Mouse (Mus musculus): ENCODE measurements around the gene Myo1h.

Myo1h gene

DNA sequence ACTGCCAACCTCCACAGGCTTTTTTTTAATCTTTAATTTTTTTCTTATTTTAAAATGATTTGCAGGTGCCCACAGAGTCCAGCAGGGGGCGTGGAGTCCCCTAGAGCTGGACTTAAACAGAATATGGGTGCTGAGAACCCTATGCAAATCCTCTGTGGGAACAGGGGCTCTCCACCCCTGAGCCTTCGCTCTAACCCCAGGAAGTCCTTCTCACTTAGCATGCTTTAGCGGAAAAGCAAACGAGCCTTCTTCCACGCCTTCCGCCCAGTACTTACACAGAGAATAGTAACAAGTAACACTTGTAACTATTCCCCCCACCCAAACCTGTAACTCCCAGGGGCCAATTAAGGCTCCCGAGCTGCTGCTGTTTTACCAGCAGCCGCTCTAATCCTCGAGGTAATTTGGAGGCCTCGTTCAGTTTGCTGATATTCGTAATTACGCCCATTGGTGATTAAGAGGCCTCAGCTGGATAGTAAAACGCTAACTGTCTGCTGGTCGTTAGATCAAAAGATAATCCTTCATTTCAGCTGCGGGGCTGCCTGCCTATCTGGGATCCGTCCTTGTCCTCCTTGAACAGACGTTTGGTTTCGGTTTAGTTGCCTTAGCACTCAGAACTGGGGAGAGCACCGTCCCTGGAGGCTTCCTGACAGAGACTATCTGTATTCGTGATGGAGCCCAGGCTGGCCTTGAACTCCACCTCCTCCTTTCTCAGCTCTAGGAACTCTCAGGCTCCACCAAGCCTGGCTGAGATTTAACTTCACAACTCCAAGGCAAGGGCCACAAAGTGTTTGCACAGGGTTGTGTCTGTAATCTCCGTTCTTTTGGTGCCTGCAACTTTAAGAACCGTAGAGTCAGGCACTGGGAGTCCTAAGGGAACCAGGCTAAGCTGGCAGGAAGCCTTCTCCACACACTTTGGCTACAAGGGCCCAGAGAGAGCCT is 8.0 kb downstream of the Myo1h start:
- no peak for DNase-seq (ENCODE audit: low spot score in 2 of 2)

DNA sequence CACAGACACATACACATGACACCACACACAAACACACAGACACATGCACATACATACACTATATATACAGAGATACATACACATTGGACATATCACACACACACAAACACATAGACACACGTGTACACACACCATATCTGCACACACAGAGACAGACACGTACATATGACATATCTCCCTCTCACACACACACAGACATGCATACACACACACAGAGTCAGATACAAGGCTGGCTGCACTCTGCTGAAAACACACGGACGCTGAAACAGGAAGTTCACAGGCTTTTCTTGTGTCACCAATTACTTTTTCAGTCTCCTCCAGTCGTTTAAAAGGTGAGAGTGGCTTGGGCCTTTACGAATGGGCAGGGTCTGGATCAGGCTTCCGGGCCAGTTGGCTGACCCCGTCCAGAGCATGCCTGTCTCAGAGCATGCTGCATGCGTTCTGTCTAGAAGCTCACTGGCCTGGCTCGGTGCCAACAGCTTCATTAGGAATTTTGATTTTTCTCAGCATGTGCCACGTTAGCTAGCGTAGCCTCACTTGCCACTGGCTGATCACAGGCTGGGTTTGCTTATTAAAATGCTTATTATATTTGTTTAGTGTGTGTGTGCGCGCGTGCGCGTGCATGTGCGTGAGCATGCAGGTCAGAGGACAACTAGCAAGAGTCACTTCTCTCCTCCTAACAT is 9.4 kb downstream of the Myo1h start:
- no peak for DNase-seq (ENCODE audit: low spot score in 2 of 2)

DNA sequence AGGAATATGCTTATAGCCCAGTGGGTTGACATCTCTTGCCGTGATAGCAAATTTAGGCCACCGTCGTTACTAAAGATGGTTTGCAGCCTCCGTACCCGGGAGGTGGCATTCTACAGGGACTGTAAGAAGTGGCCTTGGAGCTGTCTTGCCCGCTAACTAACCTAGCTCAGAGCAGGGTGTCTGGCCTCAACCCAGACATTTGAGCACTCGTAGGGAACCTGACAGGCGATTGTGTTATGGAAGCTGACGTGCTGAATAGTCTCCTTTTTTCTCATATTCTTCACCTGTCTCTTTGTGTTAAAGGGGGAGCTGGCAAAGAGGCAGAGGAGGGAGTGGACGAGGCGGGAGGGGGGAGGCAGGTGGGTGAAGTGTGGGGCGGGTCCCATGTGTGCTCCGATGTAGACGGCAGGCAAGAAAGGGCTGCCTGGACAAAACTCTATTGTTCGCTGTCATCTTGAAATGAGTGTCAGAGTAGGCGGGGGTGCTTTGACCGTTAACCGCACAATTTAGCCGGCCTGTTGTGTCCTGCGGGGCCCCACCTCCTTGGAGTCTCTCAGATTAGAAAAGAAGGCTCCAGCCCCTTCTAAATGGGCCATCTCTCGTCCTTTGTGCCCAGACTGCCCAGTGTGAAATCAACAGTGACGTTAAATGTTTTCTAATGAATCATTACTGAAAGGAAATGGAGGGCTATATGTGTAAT is 10.3 kb downstream of the Myo1h start:
- DNase-seq (ENCODE audit: low spot score in 2 of 2), result no peak

DNA sequence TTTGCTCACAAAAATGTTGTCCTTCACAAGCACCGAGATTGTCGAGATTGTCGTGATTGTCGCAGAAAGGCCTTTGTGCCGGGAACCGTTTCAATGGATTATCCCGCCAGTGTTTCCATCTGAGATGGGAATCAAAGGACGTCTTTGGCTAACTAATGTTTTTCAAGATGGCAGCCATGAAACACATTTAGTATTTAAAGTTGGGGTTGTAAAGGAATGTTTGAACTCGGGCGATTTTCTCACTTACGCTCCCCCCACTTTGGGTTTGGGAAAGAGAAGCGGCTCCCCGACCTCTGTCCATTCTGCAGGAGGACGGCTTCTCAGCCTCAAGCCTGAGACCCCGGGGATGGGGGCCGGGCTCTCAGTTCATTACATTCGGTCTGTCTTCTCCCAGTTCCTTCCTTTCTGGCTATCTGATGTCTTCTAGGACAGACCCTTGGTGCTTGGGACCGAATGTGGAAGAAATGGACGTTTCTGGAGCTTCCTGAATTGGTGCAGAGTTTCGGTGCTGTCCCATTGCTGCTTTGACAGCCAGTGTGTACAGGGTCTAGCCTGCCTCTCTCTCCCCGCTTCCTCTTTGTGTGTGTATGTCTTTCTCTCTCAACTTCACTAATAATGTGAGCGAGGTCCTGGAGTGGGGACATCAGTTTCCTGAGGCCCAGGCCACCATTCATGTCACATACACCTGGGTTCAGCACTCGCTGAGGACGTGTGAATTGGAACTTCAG is 11.1 kb downstream of the Myo1h start:
- DNase-seq (ENCODE audit: low spot score in 2 of 2), result no peak

DNA sequence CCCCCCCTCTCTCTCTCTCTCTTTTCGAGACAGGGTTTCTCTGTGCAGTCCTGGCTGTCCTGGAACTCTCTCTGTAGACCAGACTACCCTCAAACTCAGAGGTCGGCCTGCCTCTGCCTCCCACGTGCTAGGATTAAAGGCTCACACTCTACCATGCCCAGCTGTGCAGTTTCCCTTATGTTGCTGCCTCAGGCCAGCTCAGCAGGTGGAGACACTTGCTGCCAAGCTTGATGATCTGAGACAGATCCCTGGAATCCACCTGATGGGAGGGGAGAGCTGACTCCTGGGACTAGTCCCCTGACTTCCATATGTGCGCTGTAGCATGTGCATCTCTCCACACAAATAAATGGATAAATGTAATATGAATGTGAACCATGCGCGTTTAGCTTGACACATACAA is 14.2 kb downstream of the Myo1h start:
- no peak for DNase-seq (ENCODE audit: low spot score in 2 of 2)

DNA sequence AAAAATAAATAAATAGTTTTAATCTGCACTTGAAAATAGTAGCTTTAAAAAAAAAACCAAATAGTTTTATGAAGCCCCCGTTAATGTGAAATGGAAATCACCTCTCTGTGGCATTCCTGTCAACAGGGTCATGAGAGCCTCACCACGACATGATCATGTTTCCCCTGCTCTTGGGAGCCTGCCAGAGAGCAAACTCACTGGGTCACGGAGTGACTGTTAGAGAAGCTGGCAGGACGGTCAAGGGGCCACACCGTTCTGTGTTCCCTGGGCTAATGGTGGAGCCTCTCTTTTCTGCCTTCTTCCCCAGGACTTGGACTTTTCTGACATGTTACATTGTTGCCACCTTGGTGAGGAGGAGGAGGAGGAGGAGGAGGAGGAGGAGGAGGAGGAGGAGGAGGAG is 17.5 kb downstream of the Myo1h start:
- DNase-seq (ENCODE audit: low spot score in 2 of 2), result no peak

DNA sequence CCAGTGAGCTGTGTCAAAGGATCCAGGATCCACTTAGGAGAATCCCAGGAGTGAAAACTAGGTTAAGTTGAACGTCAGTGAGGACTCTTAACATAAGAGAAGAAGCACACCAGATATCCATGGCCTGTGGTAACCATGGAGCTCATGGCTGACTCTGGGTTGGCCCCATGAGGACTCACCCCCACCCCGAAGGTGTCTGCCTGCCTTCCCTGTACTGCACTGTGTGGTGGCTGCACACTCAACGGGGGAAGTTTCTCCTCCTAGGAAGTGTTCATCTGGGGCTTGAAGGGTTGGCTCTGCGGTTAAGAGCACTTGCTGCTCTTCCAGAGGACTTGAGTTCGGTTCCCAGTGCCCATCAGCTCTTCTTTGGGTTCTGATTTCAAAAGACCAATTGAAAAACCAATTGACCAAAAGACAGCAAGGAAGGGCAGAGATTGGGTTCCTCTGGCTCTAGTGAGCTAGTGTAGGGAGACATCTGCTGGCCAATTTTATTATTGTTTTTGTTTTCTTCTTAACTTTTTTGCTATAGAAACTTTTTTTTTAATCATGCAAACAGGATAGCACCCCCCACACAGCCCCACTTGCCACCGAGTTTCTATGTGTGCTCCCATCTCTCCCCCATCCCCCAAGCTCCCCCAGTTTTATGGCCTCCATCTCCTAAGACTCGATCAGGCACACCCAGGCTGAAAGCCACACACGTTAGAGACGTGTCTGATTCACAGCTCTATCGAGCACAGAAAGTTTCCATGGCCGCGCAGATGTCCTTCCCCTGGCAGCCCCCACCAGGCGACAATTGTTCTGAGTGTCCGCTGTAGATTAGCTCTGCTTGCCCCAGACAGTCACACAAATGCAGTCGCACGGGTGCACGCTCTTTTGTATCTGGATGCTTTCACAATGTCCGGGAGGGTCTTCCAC is 20.1 kb downstream of the Myo1h start:
- DNase-seq (ENCODE audit: low spot score in 2 of 2), result peak in 1 of 2 experiments; percentile 11

DNA sequence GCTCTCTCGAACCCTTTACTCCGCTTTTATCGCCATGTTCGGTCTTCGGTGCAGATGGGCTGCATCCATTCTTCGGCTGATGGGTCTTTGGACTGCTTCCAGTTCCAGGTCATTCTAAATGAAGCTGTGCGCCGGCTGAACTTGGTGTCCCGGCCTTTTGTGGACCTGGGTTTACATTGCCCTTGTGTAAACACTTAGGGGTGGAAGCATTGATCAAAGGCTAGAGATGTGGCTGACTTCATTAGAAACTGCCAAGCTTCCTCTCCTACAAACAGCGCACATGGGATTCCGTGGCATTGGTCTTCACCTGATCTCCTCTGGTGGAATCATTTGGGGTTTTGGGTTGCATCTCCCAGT is 20.7 kb downstream of the Myo1h start:
- DNase-seq (ENCODE audit: low spot score in 2 of 2), result no peak

DNA sequence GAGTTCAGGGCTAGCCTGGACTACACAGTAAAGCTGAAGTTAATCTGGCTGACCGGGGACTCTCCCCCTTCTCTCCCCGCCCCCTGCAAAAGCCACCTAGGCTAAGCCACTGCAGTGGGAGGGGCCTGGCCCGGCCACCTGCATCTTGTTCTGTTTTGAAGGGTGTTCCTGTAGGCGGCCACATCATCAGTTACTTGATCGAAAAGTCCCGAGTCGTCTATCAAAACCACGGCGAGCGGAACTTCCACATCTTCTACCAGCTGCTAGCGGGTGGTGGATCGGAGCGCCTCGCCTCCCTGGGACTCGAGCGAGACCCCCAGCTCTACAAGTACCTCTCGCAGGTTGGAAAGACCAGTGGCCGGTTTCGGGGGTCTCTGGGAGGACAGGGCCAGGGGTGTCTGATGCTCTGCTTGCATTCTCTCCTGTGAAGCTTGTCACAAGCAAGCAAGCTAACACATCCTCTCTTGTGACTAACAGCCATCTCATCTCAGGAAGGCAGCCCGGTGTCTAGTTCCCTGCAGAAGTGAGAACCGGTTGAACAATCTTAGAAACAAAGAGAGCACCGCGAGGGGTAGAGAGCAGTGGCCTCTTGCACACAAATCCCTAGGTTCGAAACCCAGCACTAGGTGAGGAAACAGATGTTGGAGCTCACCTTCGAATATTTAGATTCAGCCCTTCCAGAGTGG is 34.3 kb downstream of the Myo1h start:
- DNase-seq (ENCODE audit: low spot score in 2 of 2), result peak; percentile 75 to 83

DNA sequence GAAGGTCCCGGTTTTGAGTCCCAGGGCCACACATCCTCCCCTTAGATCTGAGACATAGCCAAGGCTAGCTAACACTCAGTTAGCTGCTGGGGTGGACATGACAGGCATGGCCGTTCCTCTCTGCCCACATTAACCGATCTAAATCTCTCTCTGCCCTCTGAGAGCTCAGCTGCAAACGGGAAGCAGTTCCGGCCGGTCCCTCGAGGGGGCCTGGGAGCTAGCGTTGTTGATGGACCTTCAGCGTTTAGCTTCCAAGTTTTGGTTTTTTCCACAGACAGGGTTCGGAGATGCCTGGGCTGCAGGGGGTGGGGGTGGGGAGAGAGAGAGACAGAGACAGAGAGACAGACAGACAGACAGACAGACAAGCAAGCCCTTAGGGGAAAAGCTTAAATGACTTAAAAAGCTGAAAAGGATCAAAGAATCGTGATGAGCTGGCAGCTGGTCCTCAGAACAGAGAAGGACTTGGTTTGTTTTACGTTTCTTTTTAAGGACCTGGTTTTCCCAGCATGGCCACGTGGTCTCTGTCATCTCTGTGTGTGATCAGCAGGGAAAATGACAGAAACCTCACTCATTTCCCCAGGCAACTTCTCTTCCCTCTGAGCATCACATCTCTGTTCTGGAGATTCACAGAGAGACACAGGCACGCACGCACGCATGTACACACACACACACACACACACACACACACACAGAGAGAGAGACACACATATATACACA is 35.0 kb downstream of the Myo1h start:
- peak; percentile 59 to 65 for DNase-seq (ENCODE audit: low spot score in 2 of 2)

DNA sequence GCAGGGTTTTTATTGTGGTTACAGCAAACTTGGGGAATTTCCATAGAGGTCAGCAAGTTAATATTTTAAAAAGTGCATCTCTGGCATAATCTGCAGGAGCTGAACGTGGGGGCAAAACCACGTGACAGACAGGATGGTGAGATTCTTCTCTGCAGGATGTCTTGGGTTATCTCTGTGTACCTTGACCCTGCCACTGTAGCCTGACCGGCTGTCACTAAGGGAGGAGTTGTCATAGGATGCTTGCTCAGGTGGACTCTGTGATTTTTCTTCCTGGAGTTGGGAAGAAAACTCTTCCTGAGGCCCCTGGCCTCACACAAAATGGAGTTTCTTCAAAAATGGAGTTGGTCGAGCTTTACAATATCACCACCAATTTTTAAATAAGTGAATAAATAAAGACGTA is 54.0 kb downstream of the Myo1h start:
- no peak for DNase-seq (ENCODE audit: low spot score in 2 of 2)

DNA sequence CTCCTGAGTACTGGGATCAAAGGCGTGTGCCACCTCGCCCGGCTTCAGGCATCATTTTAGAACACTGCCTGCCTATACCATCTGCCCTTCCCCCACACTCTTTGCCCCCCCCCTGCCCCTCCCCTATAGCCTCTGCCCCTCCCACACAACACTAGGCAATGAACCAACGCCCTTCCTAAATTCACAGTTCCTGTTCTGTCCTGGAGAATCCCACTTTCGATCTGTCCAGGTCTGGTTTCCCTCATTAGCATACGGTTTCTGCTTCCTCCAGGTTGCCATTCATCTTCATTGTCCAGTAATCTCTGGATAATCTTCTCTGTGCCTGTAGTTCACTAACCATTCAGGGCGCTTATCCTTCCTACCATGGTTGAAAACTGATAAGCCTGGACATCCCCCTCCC is 54.6 kb downstream of the Myo1h start:
- no peak for DNase-seq (ENCODE audit: low spot score in 2 of 2)

DNA sequence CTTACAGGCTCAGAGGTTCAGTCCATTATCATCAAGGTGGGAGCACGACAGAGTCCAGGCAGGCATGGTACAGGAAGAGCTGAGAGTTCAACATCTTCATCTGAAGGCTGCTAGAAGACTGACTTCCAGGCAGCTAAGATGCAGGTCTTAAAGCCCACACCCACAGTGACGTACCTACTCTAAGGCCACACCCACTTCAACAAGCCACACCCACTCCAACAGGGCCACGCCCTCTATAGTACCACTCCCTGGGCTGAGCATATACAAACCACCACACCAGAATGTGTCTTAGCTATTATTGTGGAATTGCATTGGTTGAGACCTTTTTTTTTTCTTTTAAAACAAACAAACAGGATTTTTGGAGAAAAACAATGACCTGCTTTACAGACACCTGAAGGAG is 56.6 kb downstream of the Myo1h start:
- peak in 1 of 2 experiments; percentile 21 for DNase-seq (ENCODE audit: low spot score in 2 of 2)

DNA sequence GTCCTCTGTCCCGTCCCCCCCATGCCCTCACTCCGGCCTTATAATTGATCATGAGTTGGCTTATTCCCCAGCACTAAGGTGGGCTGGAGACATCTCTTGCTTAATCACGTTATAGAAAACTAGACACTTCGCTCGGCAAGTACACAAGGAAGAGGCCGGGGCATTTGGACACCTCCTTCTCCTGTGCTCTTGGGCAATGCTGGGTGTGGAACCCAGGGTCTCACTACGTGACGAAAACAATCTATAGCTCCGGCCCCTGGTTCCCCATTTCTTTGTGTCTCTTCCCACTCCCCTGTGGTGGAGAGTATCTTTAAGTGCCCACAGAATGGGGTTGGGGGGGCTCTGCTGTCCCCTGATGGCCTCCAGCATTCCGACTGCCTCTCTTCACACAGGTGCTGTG is 58.0 kb downstream of the Myo1h start:
- no peak for DNase-seq (ENCODE audit: low spot score in 2 of 2)

DNA sequence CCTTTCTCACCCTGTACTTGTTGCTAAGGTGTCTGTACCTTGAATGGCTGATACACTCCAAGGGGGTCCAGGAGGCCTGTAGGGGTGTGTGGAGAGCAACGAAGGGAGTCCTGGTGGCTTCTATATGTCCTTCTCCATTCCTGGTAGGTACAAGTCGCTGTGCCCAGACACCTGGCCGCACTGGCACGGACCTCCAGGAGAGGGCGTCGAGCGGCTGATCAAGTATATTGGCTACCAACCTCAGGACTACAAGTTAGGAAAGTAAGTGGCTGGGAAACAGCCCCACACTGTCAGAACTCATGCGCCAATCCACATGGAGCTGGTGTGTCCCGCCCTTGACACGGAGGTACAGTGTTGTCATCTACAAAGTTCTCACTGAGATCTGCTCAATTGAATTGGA is 62.5 kb downstream of the Myo1h start:
- DNase-seq (ENCODE audit: low spot score in 2 of 2), result no peak

DNA sequence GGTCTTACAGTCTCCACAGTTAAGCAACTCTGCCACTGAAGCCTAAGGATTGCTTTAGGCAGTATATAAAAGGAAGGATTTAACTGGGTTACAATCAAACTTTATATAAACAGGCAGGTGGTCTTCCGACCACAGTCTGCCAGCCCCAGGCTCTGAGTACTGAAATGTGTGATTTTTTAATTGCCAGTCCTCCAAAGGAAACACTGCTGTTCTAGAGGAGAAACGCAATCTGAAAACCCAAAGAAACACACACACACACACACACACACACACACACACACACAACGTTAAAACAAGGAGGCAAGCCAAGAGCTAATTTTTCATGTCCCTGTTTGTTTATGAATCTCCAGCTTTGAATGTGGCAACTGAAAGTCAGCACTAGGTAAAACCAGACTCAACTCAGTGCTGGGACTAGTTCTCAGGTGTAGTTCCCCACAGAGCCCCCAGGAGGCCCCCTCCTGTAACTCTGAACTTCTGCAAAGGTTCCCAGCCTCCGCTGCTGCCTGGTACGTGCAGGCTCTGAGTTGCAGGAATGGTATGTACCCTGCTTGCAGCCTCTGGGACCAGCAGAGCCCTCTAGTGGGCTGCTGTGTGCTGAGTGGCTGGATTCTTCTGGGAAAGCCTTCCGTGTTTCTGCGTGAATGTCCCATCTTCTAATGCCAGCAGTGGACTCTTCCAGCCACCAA is 67.4 kb downstream of the Myo1h start:
- DNase-seq (ENCODE audit: low spot score in 2 of 2), result peak; percentile 49 to 63

DNA sequence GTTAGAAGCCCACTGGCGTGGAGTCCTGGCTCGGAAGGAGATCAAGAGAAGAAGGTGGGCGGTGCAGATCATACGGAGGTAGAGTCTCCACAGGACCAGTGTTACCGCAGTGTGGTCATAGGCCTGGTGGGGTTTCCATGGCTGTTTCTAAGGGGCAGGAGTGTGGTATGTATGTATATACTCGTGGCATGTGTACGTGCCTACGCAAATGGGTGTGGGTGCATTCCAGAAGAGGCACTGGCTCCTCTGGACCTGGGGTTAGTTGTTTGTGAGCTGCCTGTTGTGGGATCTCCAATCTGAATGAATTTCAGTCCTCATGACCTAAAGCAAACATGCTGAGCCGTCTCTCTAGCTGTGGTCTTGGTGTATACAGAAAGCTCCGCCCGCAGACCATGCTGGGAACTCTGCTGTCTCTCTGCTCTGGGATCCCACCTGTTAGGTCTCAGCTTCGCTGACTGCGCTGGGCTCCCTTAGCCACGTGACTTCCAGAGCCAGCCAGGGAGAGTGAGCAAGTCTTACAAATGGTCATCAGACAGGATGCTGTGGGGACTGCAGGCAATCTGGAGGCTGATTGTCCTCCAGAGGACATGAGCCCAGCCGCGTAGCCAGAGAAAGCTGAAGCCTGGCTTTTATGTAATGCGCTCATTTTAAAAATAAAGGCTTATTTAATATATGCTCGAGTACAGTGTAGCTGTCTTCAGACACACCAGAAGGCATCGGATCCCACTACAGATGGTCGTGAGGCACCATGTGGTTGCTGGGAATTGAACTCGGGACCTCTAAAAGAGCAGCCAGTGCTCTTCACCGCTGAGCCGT is 68.2 kb downstream of the Myo1h start:
- DNase-seq (ENCODE audit: low spot score in 2 of 2), result no peak

DNA sequence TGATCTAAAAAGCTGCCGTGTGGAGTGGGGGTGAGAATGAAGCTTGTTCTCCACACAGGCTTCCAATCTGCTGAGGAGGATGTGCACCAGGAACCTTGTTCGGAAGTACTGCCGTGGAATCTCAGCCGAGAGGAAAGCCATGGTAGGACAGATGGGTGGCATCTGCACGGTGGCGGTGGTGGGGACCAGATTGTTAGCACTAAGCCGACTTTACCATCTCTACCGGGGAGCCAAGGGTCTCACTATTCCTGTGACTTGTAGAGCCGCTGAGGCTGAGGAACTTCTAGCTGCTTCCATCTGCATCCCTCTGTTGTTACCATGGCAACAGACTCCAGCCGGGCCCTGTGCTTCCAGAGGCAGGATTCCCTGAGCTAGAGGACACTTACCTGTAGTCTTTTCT is 69.9 kb downstream of the Myo1h start:
- DNase-seq (ENCODE audit: low spot score in 2 of 2), result no peak
